Mouse (Mus musculus): ENCODE measurements around the gene Spopl. TPM values are rescaled to one million over a fixed set of nuclear protein-coding genes. Genes with fewer than 3 reads are reported as not detected.
"Not testable (repeated sequence)": the region's sequence is repeated elsewhere in the genome, so short reads cannot be mapped to it uniquely, and the experiment has no call there.

Spopl gene
- polyA plus RNA-seq, 1 experiment from 2014 or later = 7.5 TPM

DNA sequence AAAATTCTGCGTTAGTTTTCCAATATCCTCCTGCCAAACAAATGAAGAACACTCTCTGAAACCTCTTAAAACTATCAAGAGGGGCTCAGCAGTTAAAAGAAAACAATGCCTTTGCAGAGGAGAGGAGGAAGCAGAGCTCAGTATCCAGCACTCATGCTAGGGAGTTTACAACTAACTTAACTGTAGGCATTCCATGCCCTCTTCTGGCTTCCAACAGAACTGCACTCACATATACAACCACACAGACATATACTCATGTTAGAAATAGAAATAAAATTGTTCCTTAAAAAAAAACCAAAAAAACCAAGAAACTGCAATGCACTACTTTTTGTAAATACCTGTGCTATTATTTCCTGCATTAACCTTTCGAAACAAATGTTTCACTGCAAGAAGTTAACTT, 12.7 kb downstream of the Spopl start:
- Histone ChIP-seq H3K4me3 (ENCODE audit: low read length) (no peak overlapping the region), H3K4me1 (ENCODE audit: insufficient read depth, low read length) (no peaks in the 10 kb centered on the region), H3K36me3 (ENCODE audit: insufficient read depth, low read length) (no peaks in the 10 kb centered on the region), H3K9ac (replicated peaks; ENCODE audit: low read length) (no peak overlapping the region), H3K9me3 (ENCODE audit: low read length) (0 out of 2 replicates have a peak, but pooled peaks cover 3% of the 10 kb centered on the region), H3K4me2 (replicated peaks; ENCODE audit: low read depth, low read length) (no peak overlapping the region), H3K27ac (ENCODE audit: low read length) (no peak overlapping the region), H3K27me3 (ENCODE audit: insufficient read depth, low read length) (no peaks in the 10 kb centered on the region)
- WGBS = 87% methylated on average over 2 of the region's 2 CpGs
- no peak for ATAC-seq (ENCODE audit: low FRiP score, low TSS enrichment)

DNA sequence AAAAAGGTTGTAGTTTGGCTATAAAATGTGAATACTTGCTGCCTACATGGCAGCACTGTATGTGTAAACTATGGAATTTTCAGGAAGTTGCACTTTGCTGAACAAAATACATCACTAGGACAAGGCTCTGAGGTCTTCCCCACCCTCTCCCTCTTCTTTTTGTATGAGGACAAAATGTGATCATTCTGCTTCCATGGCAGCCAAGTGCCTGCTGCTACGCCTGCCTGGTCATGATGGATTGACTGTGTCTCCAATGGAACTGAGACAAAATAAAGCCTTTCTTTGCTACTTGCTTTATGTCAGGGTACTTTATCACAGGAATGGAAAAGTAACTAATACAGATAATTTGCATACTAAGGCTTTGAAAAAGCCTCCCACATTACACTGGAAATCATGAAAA, 20.7 kb downstream of the Spopl start:
- ATAC-seq (ENCODE audit: low FRiP score, low TSS enrichment) = no peak

DNA sequence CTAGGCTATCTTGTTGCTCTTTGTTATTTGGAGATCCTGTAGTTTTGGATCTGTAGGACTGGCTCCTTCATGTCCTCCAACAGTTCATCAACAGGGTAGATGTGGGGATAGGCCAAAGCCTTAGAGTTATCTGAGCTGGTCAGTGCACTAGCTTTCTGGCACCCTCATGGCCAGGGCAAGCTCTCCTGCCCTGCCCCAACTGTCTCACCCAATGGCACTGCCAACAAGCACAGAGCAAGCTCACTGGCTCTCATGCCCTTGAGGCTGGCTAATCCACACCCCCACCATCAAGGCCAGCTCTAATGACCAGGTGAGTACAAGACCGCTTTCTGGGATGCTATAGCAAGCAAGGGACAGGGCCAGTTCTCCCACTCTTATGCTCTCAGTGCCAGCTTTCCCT, 24.7 kb downstream of the Spopl start:
- 100% methylated on average over 1 of the region's 1 CpGs for WGBS
- no peak overlapping the region for H3K27ac ChIP-seq (ENCODE audit: low read length)
- H3K9me3 ChIP-seq (ENCODE audit: low read length) = no peaks in the 10 kb centered on the region
- H3K4me2 ChIP-seq (replicated peaks; ENCODE audit: low read depth, low read length) = no peak overlapping the region
- H3K4me3 ChIP-seq (ENCODE audit: low read length) = no peak overlapping the region
- no peak for ATAC-seq (ENCODE audit: low FRiP score, low TSS enrichment)
- H3K27me3 ChIP-seq (ENCODE audit: insufficient read depth, low read length) = no peaks in the 10 kb centered on the region
- H3K9ac ChIP-seq (replicated peaks; ENCODE audit: low read length) = no peak overlapping the region
- no peaks in the 10 kb centered on the region for H3K36me3 ChIP-seq (ENCODE audit: insufficient read depth, low read length)
- no peaks in the 10 kb centered on the region for H3K4me1 ChIP-seq (ENCODE audit: insufficient read depth, low read length)

More for the DNA sequence above, 20.7 kb downstream of the Spopl start:
- H3K4me3 ChIP-seq (ENCODE audit: low read length) = no peak overlapping the region
- no peaks in the 10 kb centered on the region for H3K36me3 ChIP-seq (ENCODE audit: insufficient read depth, low read length)
- no peak overlapping the region for H3K4me2 ChIP-seq (replicated peaks; ENCODE audit: low read depth, low read length)
- no peak overlapping the region for H3K9ac ChIP-seq (replicated peaks; ENCODE audit: low read length)
- WGBS = 63% methylated on average over 1 of the region's 1 CpGs
- no peaks in the 10 kb centered on the region for H3K9me3 ChIP-seq (ENCODE audit: low read length)
- H3K4me1 ChIP-seq (ENCODE audit: insufficient read depth, low read length) = no peaks in the 10 kb centered on the region
- no peaks in the 10 kb centered on the region for H3K27me3 ChIP-seq (ENCODE audit: insufficient read depth, low read length)
- H3K27ac ChIP-seq (ENCODE audit: low read length) = no peak overlapping the region

DNA sequence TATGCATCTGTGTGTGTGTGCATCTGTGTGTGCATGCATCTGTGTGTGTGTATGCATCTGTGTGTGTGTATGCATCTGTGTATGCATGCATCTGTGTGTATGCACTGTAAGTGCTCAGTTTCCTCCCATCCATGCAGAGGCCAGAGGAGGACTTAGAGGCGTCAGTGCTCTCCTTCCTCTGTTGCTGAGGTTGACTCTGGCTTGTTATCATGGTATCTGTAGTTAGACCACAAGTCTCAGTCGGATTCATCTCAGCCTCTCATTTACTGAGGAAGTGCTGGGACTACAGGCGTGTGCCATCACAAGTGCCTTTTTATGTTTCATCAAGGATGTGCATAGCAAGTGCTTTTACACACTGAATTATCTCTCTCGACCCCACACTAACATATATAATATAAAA, 31.9 kb downstream of the Spopl start:
- 88% methylated on average over 4 of the region's 4 CpGs for WGBS
- H3K9ac ChIP-seq (replicated peaks; ENCODE audit: low read length) = no peak overlapping the region
- H3K4me1 ChIP-seq (ENCODE audit: insufficient read depth, low read length) = no peaks in the 10 kb centered on the region
- no peak overlapping the region for H3K4me3 ChIP-seq (ENCODE audit: low read length)
- no peak for ATAC-seq (ENCODE audit: low FRiP score, low TSS enrichment)
- H3K4me2 ChIP-seq (replicated peaks; ENCODE audit: low read depth, low read length) = no peak overlapping the region
- peaks cover 8% of the 10 kb centered on the region; the same call in 1 of the 2 replicates for H3K36me3 ChIP-seq (ENCODE audit: insufficient read depth, low read length)
- H3K27me3 ChIP-seq (ENCODE audit: insufficient read depth, low read length) = no peaks in the 10 kb centered on the region
- H3K9me3 ChIP-seq (ENCODE audit: low read length) = no peaks in the 10 kb centered on the region
- H3K27ac ChIP-seq (ENCODE audit: low read length) = no peak overlapping the region

DNA sequence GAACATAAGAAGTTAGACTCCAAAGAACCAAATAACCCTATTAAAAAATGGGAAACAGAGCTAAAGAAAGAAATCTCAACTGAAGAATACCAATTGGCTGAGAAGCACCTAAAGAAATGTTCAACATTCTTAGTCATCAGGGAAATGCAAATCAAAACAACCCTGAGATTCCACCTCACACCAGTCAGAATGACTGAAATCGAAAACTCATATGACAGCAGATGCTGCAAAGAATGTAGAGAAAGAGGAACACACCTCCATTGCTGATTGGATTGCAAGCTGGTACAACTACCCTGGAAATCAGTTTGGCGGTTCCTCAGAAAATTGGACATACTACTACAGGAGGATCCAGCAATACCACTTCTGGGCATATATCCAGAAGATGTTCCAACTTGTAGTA, 44.2 kb downstream of the Spopl start:
- not testable (repeated sequence) for H3K9ac ChIP-seq (replicated peaks; ENCODE audit: low read length); H3K4me2 ChIP-seq (replicated peaks; ENCODE audit: low read depth, low read length); H3K27ac ChIP-seq (ENCODE audit: low read length); ATAC-seq (ENCODE audit: low FRiP score, low TSS enrichment); H3K9me3 ChIP-seq (ENCODE audit: low read length); H3K27me3 ChIP-seq (ENCODE audit: insufficient read depth, low read length); H3K4me3 ChIP-seq (ENCODE audit: low read length); H3K4me1 ChIP-seq (ENCODE audit: insufficient read depth, low read length)
- WGBS = 91% methylated on average over 2 of the region's 2 CpGs
- H3K36me3 ChIP-seq (ENCODE audit: insufficient read depth, low read length) = peaks cover 16% of the 10 kb centered on the region

DNA sequence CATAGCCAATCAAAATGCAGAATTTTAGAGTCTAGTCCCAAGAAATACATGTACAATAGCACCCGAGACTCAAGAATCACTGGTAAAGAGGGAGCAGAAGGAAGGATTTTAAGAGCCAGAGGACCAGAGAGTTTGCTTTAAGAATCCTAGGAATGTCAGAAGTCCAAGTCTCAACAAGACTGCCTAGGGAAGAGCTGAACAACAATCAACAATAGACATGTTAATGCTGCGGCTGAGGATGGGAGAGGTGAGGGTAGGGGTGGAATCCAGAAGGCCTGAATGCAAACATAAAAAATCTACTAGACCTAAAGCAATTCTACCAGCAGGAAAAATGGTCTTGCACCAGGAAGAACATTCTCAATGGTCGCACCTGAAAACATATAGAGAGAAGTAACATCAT, 66.8 kb downstream of the Spopl start:
- ATAC-seq (ENCODE audit: low FRiP score, low TSS enrichment) = no peak
- no peak overlapping the region for H3K4me3 ChIP-seq (ENCODE audit: low read length)
- WGBS = 90% methylated on average over 3 of the region's 3 CpGs

DNA sequence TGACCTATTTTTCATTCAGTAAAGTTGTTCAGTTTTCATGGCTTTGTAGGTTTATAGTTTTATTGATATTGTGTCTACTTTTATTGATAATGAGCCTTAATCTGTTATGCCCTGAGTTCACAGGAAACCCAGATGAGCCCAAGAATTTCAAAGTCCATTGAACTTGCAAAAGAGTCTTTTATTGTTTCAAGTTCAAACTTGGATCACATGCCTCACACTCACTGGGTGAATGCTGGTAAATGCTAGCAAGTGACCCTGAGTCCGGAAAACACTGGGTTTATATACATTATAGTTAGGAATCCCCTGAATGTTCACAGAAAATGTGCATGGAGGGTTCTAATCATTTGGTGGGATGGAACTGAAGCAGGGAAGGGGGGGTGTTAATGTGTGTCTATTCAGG, 90.2 kb downstream of the Spopl start:
- WGBS = 88% methylated on average over 1 of the region's 1 CpGs
- no peaks in the 10 kb centered on the region for H3K27me3 ChIP-seq (ENCODE audit: insufficient read depth, low read length)
- no peak overlapping the region for H3K4me2 ChIP-seq (replicated peaks; ENCODE audit: low read depth, low read length)
- ATAC-seq (ENCODE audit: low FRiP score, low TSS enrichment) = no peak
- H3K4me3 ChIP-seq (ENCODE audit: low read length) = no peak overlapping the region
- no peaks in the 10 kb centered on the region for H3K4me1 ChIP-seq (ENCODE audit: insufficient read depth, low read length)
- no peak overlapping the region for H3K9ac ChIP-seq (replicated peaks; ENCODE audit: low read length)
- no peaks in the 10 kb centered on the region for H3K36me3 ChIP-seq (ENCODE audit: insufficient read depth, low read length)
- no peaks in the 10 kb centered on the region for H3K9me3 ChIP-seq (ENCODE audit: low read length)
- H3K27ac ChIP-seq (ENCODE audit: low read length) = no peak overlapping the region

More for the DNA sequence above, 66.8 kb downstream of the Spopl start:
- Histone ChIP-seq H3K9ac (replicated peaks; ENCODE audit: low read length) (no peak overlapping the region), H3K4me1 (ENCODE audit: insufficient read depth, low read length) (no peaks in the 10 kb centered on the region), H3K27ac (ENCODE audit: low read length) (no peak overlapping the region), H3K9me3 (ENCODE audit: low read length) (no peaks in the 10 kb centered on the region), H3K4me2 (replicated peaks; ENCODE audit: low read depth, low read length) (no peak overlapping the region), H3K27me3 (ENCODE audit: insufficient read depth, low read length) (no peaks in the 10 kb centered on the region), H3K36me3 (ENCODE audit: insufficient read depth, low read length) (0 out of 2 replicates have a peak, but pooled peaks cover 3% of the 10 kb centered on the region)

DNA sequence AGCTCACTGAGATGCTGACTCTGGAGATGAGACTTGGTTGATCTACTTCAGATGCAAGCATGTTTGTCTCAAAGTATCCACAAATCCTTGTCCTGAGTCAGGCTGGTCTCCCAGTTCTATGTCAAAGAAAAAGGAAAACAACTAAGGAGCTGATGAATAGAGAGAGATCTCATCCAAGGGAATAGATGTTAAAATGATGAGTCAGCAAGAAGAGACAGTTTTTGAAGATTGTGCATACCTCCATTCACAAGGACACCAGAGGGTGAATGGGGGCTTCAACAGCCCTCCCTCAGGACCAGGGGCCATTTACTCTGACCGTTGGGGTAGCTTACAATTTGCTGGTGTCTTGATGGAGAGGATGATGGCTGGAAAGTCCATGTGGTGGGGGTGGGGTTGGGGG, 104.4 kb downstream of the Spopl start:
- H3K4me2 ChIP-seq (replicated peaks; ENCODE audit: low read depth, low read length) = no peak overlapping the region
- no peak overlapping the region for H3K27ac ChIP-seq (ENCODE audit: low read length)
- no peaks in the 10 kb centered on the region for H3K27me3 ChIP-seq (ENCODE audit: insufficient read depth, low read length)
- no peak for ATAC-seq (ENCODE audit: low FRiP score, low TSS enrichment)
- 95% methylated on average over 1 of the region's 1 CpGs for WGBS
- H3K9ac ChIP-seq (replicated peaks; ENCODE audit: low read length) = no peak overlapping the region
- H3K36me3 ChIP-seq (ENCODE audit: insufficient read depth, low read length) = no peaks in the 10 kb centered on the region
- H3K4me1 ChIP-seq (ENCODE audit: insufficient read depth, low read length) = no peaks in the 10 kb centered on the region
- H3K4me3 ChIP-seq (ENCODE audit: low read length) = no peak overlapping the region
- no peaks in the 10 kb centered on the region for H3K9me3 ChIP-seq (ENCODE audit: low read length)

DNA sequence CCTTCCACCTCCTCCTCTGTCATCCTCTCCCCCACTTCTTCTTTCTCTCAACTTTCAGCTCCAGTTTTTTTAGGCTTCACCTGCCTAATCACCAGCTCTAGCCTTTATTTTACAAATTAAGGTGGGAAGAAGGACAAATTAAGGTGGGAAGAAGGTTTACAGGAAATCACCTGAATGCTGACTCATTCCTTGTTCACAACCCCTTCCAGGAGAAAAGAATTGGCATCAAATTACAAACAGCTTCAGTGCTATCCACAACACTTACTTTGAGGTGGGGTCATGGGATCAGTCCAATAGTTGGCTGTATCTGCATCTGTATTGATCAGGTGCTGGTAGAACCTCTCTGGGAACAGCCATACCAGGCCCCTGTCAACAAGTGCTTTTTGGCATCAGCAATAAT, 114.5 kb downstream of the Spopl start:
- Histone ChIP-seq H3K9me3 (ENCODE audit: low read length) (no peaks in the 10 kb centered on the region), H3K4me1 (ENCODE audit: insufficient read depth, low read length) (no peaks in the 10 kb centered on the region), H3K36me3 (ENCODE audit: insufficient read depth, low read length) (no peaks in the 10 kb centered on the region), H3K9ac (replicated peaks; ENCODE audit: low read length) (no peak overlapping the region), H3K4me3 (ENCODE audit: low read length) (no peak overlapping the region), H3K27ac (ENCODE audit: low read length) (no peak overlapping the region), H3K4me2 (replicated peaks; ENCODE audit: low read depth, low read length) (no peak overlapping the region), H3K27me3 (ENCODE audit: insufficient read depth, low read length) (no peaks in the 10 kb centered on the region)
- ATAC-seq (ENCODE audit: low FRiP score, low TSS enrichment) = no peak

All from kidney, embryonic 16.5 days (tissue).